Mouse (Mus musculus): ENCODE results near the gene Clec12b.

Gene Clec12b

GRCm38 (mm10) chr6:129385774-129386173, at the start of gene Clec12b:
TSS of gene Clec12b (minus strand) at chr6:129385874.
- no peak for DNase-seq (ENCODE audit: low read depth)

- no peak for DNase-seq (ENCODE audit: low read depth)
Measured at GRCm38 (mm10) chr6:129434239-129434638, 48.6 kb upstream of the Clec12b start.

GRCm38 (mm10) chr6:129427281-129427680, 41.6 kb upstream of the Clec12b start:
- no peak for DNase-seq (ENCODE audit: low read depth)

- no peak for DNase-seq (ENCODE audit: low read depth)
Measured at GRCm38 (mm10) chr6:129425812-129426211, 40.1 kb upstream of the Clec12b start.

- DNase-seq (ENCODE audit: low read depth), result no peak
Measured at GRCm38 (mm10) chr6:129425217-129425616, 39.5 kb upstream of the Clec12b start.

- DNase-seq (ENCODE audit: low read depth), result peak; percentile 74
Measured at GRCm38 (mm10) chr6:129423734-129424072, 38.0 kb upstream of the Clec12b start.

DNA sequence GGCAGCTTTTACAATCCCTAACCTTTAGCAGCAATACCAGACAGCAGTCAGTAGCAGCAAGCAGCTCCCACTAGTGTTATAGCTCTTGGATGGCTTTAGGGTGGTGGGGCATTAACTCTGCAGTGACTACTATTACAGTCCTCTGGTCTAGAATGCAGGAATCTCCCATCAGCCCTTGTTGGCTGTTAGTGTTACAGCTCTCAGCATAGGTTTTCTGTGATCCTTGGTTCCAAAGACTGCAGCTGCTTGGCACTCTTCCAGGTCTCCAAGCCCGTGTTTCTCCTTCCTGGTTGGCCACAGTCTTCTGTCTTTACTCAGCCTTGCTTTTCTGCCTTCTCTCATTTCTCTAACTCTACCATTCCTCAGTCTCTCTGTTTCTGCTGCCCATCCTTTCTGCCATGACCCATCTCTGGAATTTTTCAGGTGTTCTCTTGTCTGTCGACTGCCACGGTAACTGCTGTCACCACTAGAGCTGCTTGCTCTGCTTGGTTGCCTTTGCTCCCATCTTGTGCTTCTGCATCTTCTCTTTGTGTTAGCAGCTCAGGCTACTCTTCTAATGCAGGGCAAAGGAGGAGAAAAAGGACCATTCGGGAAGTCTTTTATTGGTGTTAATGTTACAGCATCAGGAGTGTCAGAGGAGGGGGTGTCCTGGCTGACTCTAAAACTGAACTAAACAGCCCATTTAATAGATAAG, 37.5 kb upstream of the Clec12b start:
- DNase-seq (ENCODE audit: low read depth), result peak; percentile 21

DNA sequence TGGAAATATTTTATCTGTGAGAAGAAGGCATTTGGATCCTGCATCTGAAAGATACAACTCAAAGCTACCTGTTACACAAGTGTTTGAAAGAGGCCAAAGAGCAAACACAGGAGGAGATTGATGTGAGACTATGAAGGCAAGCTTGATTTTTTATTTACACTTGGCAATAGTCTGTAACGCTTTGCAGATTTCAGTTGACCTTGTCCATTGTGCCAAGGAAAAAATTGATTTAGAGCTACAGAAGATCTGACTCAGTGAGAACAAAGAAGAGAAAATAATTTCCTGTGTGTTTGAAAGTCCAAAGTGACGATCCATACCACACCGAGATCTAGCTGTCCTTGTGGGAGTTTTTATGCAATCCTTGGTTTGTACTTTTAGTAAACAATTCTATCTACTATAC, 36.6 kb upstream of the Clec12b start:
- no peak for DNase-seq (ENCODE audit: low read depth)

DNA sequence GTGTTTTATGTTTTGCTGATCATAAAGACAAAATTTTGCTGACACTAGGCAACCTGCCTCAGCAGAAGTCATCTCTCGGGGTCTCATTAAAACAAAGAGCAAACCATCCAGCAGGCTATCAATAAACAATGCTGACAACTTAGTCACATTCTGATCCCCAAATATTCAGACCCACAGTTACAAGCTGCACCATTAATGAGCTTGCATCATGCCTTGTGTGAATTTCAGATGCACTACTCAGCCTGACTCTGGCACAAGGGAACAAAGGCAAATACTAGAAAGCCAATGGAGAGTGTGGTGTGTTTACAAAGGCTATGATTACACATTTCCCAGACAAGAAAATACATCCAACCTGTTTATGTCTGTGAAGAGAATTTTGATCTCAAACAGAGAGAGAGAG, 28.5 kb upstream of the Clec12b start:
- DNase-seq (ENCODE audit: low read depth), result no peak

GRCm38 (mm10) chr6:129408562-129408961, 22.9 kb upstream of the Clec12b start, which contains the start of gene Clec9a:
TSS of gene Clec9a (plus strand) at chr6:129408862.
- DNase-seq (ENCODE audit: low read depth), result no peak

DNA sequence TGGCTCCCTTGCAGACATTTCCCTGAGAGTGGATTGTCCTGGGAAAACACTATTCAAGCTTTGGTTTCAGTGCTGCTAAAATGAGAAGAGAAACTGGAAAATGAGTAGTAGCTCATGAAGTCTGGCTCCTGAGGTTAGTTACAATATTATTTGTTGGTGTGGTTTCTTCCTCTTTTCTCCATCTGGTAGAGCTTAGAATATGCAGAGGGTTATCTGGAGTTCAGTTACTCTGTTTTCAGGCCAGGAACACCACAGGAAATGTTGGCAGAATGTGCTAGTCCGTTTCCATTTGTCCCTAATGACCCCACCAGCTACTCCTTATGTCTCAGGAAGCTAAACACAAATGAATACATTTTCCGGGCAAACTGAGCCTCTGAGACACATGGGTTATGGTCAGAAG, 21.6 kb upstream of the Clec12b start:
- DNase-seq (ENCODE audit: low read depth), result no peak

DNA sequence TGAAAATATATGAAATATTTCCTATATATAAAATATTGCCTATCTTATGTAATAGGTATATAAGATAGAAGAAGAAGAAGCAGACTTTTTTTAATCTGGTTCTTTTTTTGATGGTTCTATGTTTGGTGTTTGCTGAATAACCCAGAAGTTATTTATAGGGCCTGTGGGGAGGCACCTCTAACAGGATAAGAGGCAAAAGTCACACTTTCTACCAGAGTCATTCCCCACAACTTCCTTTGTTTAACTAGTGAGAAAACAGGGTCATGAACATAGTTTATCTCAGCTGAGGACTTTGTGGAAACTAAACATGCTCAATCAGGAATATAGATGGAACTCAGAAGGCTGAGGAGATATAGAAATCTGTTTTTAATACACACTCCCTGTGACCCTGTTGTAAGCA, 20.3 kb upstream of the Clec12b start:
- no peak for DNase-seq (ENCODE audit: low read depth)

- DNase-seq (ENCODE audit: low read depth), result no peak
Measured at GRCm38 (mm10) chr6:129403391-129403790, 17.7 kb upstream of the Clec12b start.

DNA sequence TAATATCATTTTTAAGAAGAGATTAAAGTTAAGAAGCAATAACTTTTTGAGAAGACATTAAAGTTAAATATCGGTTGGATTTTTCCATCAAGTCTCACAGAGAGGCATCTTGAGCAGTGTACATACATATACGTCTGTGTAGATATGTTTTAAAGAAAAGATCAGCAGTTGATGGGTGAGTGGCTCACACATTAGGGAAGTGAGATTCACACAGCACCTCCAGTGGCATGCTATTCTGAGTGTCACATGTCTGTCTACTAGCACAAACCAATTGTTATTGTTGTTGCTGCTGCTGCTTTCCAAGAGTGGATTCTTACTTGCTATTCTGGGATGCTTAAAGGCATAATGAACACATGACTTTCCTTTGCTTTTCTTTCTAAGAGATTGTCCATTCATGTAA, 16.7 kb upstream of the Clec12b start:
- DNase-seq (ENCODE audit: low read depth), result no peak

- DNase-seq (ENCODE audit: low read depth), result peak; percentile 5
Measured at GRCm38 (mm10) chr6:129399945-129400344, 14.3 kb upstream of the Clec12b start.

DNA sequence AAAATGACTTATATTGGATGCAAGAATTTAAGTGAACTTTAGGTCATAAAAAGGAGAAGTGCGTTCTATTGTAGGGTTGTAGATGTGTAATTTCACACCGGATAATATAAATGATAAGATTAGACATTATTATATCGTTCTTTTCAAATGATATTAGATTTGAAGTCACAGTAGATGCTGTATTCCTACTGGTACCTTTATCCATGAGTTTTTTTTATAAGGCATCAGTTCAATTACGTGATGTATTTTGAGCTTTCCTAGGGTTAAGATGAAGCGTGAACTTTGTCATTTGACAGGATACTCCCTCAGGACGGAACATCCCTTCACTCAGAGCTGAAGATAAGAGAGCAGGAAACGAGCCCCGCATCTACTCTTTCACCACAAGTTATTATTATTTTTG, 11.3 kb upstream of the Clec12b start, which contains the start of gene Clec1b:
Gene Clec1b (plus strand): TSS at position 301 of the 400 bp plus-strand sequence.
- no peak for DNase-seq (ENCODE audit: low read depth)

GRCm38 (mm10) chr6:129393732-129394131, 8.1 kb upstream of the Clec12b start:
- no peak for DNase-seq (ENCODE audit: low read depth)

DNA sequence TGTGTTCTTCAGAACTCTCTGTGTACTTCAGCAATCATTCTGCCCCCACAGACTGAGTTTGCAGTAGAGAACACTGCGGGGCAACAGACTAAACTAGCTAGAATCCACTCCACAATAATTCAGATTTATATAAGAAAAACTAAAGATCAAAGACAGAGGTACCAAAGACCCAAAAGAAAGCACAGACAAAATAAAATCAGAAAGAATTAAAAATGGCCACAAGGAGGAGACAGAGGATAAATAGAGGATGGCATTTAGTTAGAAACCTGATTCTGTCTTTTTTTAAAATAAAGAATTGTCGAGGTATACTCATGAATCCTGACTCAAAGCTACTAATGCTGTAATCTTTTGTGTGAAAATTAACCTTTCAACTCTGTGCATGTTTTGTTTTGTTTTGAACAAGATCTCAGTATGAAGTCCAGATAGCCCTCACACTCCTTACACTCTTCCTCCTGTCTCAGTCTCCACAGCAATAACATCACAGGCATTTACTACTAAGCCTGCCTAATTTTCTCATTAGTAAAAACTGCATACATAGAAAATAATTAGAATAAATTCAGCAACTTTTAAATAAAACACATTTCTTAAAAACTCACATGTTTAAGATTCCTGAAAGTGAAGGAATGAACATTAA, 7.5 kb upstream of the Clec12b start:
- DNase-seq (ENCODE audit: low read depth), result peak; percentile 63

- DNase-seq (ENCODE audit: low read depth), result no peak
Measured at GRCm38 (mm10) chr6:129385000-129385399, 674 bp downstream of the Clec12b start.

DNA sequence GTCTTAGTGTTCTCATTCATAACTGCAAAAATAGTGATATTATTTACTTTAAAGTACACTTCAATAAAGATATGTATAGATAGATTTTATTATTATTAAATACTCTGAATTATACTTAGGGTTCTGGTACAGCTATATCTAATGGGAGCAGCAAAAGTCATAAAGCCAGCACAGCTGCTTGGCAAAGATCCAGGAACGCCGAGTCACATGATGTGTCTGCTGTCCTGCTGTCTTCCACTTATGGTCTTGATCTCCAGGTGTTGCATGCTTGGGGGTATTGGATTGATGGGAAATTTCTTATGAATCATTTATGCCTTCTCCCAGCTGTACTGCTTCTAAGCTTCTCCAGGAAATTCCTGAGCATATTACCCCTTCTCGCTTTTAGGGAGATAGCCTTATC, 2.2 kb downstream of the Clec12b start:
- DNase-seq (ENCODE audit: low read depth), result peak; percentile 10

DNA sequence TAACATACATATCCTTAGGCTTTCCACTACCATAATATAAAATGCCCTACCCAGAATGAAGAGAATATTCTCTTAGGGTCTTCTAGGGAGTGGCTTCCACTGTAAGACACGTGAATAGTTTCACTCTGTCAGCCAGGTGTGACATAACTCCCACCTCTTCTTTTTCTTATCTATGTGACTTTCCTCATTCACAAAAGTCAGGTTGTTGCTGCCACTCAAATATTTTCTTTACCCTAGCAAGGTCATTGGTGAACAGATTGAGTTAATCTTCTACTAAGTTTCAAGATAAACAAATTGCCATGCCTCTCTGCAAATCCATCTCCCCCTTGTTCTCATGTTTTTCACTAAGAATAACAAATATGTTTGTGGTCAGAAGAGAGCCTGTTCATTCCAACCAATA, 3.9 kb downstream of the Clec12b start:
- DNase-seq (ENCODE audit: low read depth), result no peak

- no peak for DNase-seq (ENCODE audit: low read depth)
Measured at GRCm38 (mm10) chr6:129380454-129380853, 5.2 kb downstream of the Clec12b start.

DNA sequence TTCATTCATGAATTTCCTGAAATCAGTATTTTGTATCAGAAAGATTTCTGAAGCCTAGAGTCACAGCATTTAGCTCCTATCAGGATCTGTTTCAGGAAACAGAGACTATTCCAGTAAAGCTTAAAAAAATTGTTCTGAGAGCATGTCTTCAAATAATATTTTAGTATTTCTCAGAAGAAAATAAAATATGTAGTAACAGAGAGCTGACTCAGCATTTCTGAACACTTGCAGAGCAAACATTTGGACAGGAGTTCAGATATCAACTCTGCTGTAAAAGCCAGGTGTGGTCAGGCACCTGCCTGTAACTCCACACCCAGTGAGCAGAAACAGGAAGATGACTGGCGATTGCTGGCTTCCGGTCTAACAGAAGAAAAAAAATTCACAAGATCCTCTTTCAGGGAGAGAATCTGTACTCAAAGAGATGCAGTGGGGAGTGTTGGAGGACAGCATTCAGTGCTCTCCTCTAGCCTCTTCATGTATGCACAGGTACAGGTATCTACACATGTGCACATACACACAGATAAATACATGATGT, 10.7 kb downstream of the Clec12b start:
- DNase-seq (ENCODE audit: low read depth), result no peak
